Mouse (Mus musculus): ENCODE measurements around the gene Stn1. TPM values are rescaled to one million over a fixed set of nuclear protein-coding genes. Genes with fewer than 3 reads are reported as not detected.

The Stn1 gene
- polyA plus RNA-seq, 1 experiment from 2014 or later, result 44.2 TPM

- Histone ChIP-seq H3K27ac (peak overlapping the region; percentile 71), H3K4me3 (peak overlapping the region; percentile 56), H3K27me3 (no peaks in the 10 kb centered on the region), H3K9me3 (replicated peaks) (no peaks in the 10 kb centered on the region), H3K4me2 (replicated peaks) (peak overlapping the region; percentile 80), H3K4me1 (peaks cover 16% of the 10 kb centered on the region), H3K9ac (peak overlapping the region; percentile 69), H3K36me3 (peaks cover 9% of the 10 kb centered on the region)
- peak; percentile 98 for ATAC-seq (ENCODE audit: low FRiP score)
- 5% methylated on average over 39 of the region's 39 CpGs for WGBS
These were observed 597 bp downstream of the Stn1 start for GRCm38 (mm10) chr19:47536521-47537299.

DNA sequence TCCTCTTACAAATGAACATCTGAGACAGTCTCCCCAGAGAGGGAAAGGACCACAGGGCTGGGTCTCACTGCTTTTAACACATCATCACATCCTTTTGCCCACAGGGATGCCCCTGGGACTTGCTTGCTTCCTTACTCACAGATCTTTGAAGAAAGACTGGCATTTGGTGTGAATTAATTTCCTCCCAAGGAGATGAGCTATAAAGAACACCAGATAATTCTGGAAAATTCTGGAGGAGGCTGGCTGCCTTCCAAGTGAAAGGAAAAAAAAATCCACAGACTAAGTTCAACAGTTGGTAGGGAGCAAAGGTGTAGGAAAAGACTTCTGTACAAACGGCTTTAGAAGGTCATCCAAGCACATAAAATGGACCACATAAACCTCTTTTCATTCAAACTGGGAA, 3.2 kb downstream of the Stn1 start:
- Histone ChIP-seq H3K27me3 (no peaks in the 10 kb centered on the region), H3K4me3 (no peak overlapping the region), H3K36me3 (peaks cover 9% of the 10 kb centered on the region), H3K4me1 (peaks cover 19% of the 10 kb centered on the region), H3K4me2 (replicated peaks) (no peak overlapping the region), H3K9ac (no peak overlapping the region), H3K27ac (no peak overlapping the region), H3K9me3 (replicated peaks) (no peaks in the 10 kb centered on the region)
- no peak for ATAC-seq (ENCODE audit: low FRiP score)
- 85% methylated on average over 1 of the region's 1 CpGs for WGBS

- H3K27ac ChIP-seq, result no peak overlapping the region
- 85% methylated on average over 3 of the region's 3 CpGs for WGBS
- no peak overlapping the region for H3K4me3 ChIP-seq
- no peak for ATAC-seq (ENCODE audit: low FRiP score)
- H3K9me3 ChIP-seq (replicated peaks), result no peaks in the 10 kb centered on the region
- peaks cover 15% of the 10 kb centered on the region for H3K4me1 ChIP-seq
- H3K4me2 ChIP-seq (replicated peaks), result no peak overlapping the region
- no peaks in the 10 kb centered on the region for H3K27me3 ChIP-seq
- H3K36me3 ChIP-seq, result peaks cover 9% of the 10 kb centered on the region
- no peak overlapping the region for H3K9ac ChIP-seq
These were observed 4.9 kb downstream of the Stn1 start for GRCm38 (mm10) chr19:47532449-47532848.

DNA sequence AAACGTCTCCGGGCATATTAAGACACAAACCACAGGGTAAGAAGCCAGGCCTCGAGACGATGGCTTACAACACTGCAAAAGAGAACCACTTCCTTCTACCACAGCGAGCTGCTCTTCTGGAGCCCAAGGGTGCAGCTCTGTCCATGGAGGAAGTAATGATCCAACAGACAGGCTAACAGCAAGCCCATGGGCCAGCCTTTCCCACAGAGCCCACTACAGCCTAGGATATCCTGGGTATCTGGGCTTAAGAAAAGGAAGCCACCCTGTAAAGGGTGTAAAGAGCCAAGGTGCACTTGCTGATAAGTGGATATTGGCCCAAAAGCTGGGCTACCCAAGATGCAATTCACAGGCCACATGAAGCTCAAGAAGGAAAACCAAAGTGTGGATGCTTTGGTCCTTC, 6.0 kb downstream of the Stn1 start:
- peaks cover 12% of the 10 kb centered on the region for H3K36me3 ChIP-seq
- H3K9me3 ChIP-seq (replicated peaks), result no peaks in the 10 kb centered on the region
- H3K27ac ChIP-seq, result no peak overlapping the region
- 91% methylated on average over 5 of the region's 5 CpGs for WGBS
- H3K4me3 ChIP-seq, result no peak overlapping the region
- no peak for ATAC-seq (ENCODE audit: low FRiP score)
- H3K27me3 ChIP-seq, result no peaks in the 10 kb centered on the region
- no peak overlapping the region for H3K9ac ChIP-seq
- peaks cover 10% of the 10 kb centered on the region for H3K4me1 ChIP-seq
- no peak overlapping the region for H3K4me2 ChIP-seq (replicated peaks)

GRCm38 (mm10) chr19:47526239-47526986, 10.9 kb downstream of the Stn1 start:
- H3K36me3 ChIP-seq, result peaks cover 39% of the 10 kb centered on the region
- H3K4me2 ChIP-seq (replicated peaks), result no peak overlapping the region
- no peak overlapping the region for H3K4me3 ChIP-seq
- H3K9me3 ChIP-seq (replicated peaks), result no peaks in the 10 kb centered on the region
- 0 out of 2 replicates have a peak, but pooled peaks cover 3% of the 10 kb centered on the region for H3K4me1 ChIP-seq
- no peaks in the 10 kb centered on the region for H3K27me3 ChIP-seq
- no peak for ATAC-seq (ENCODE audit: low FRiP score)
- no peak overlapping the region for H3K27ac ChIP-seq
- 73% methylated on average over 21 of the region's 21 CpGs for WGBS
- H3K9ac ChIP-seq, result no peak overlapping the region

DNA sequence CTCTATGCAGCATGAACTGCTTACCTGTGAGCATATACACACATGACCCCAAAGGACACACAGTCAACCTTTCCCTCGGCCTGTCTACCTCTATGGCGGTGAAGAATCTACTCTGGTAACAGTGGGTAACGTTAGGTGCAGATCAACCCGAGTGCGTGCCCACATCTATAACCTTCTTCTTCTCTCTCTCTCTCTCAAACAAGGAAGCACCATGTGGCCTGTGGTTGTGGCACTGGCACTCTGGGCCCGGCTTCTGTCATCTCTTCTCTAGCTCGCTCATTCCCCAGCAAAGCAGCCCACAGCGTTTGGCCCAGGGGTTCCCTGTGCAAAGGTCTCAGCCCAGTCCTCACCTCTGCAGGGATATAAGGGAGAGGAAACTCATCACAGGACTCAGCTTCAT, 12.4 kb downstream of the Stn1 start:
- WGBS, result 90% methylated on average over 8 of the region's 8 CpGs
- H3K4me3 ChIP-seq, result no peak overlapping the region
- H3K4me1 ChIP-seq, result no peaks in the 10 kb centered on the region
- peaks cover 39% of the 10 kb centered on the region for H3K36me3 ChIP-seq
- H3K9me3 ChIP-seq (replicated peaks), result no peaks in the 10 kb centered on the region
- H3K27ac ChIP-seq, result no peak overlapping the region
- H3K4me2 ChIP-seq (replicated peaks), result no peak overlapping the region
- H3K9ac ChIP-seq, result no peak overlapping the region; the same call in 1 of the 2 replicates
- H3K27me3 ChIP-seq, result no peaks in the 10 kb centered on the region
- no peak for ATAC-seq (ENCODE audit: low FRiP score)

DNA sequence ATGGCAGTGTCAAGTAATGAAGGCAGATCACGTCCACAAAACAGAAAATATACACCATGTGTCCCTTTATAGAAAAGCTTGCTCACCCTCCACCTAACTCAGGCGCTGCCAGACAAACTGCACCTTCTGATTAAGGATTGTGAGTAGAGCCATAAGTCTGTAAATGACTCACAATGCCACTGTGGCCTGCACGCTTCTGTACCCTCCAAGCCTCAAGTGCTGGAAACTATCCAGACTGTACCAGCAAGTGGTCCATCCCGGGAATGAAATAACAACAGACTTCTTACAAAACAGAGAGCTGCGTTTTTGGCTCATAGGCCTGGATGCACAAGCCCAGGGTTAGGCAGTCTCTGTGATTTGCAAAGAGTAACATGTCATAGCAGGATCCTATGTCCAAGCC, 15.9 kb downstream of the Stn1 start:
- no peak for ATAC-seq (ENCODE audit: low FRiP score)
- H3K4me1 ChIP-seq, result no peaks in the 10 kb centered on the region
- H3K4me2 ChIP-seq (replicated peaks), result no peak overlapping the region
- WGBS, result 90% methylated on average over 5 of the region's 5 CpGs
- peaks cover 37% of the 10 kb centered on the region for H3K36me3 ChIP-seq
- H3K9me3 ChIP-seq (replicated peaks), result no peaks in the 10 kb centered on the region
- H3K9ac ChIP-seq, result 0 out of 2 replicates have a peak overlapping the region, but pooled peaks have one; percentile 13
- no peaks in the 10 kb centered on the region for H3K27me3 ChIP-seq
- H3K27ac ChIP-seq, result no peak overlapping the region
- no peak overlapping the region for H3K4me3 ChIP-seq

DNA sequence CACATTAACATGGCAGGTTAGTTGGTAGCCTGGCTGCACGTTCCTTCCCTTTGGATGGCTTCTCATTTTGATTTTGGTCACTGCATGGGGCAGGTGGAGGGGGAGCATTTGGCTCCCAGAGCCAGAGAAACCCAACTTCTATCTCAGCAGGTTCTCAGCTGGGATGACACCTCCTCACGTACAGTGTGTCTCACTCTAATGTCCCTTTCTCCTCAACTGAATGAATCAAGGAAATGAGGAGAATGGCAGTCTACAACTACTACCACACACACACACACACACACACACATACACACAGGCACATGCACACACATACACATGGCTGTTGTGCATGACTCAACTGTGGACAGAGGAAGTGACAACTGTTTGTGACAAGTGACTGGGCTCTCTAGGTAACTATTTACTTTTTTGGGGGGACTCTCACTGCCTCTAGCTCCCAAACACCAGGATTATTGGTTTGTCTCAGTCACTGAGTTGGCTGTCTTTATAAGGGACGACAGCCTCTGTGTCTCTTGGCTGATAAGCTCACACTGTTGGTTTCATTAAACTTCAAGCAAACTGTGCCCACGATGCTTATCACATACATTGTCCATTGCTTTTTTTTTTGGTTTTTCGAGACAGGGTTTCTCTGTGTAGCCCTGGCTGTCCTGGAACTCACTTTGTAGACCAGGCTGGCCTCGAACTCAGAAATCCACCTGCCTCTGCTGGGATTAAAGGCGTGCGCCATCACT, 18.0 kb downstream of the Stn1 start:
- H3K27me3 ChIP-seq, result no peaks in the 10 kb centered on the region
- WGBS, result 91% methylated on average over 8 of the region's 8 CpGs
- H3K27ac ChIP-seq, result no peak overlapping the region
- H3K4me2 ChIP-seq (replicated peaks), result no peak overlapping the region
- no peak for ATAC-seq (ENCODE audit: low FRiP score)
- no peak overlapping the region for H3K4me3 ChIP-seq
- H3K9ac ChIP-seq, result no peak overlapping the region
- no peaks in the 10 kb centered on the region for H3K4me1 ChIP-seq
- H3K36me3 ChIP-seq, result peaks cover 48% of the 10 kb centered on the region
- no peaks in the 10 kb centered on the region for H3K9me3 ChIP-seq (replicated peaks)

- peaks cover 46% of the 10 kb centered on the region for H3K36me3 ChIP-seq
- no peak for ATAC-seq (ENCODE audit: low FRiP score)
- no peak overlapping the region for H3K27ac ChIP-seq
- WGBS, result 78% methylated on average over 24 of the region's 24 CpGs
- H3K4me1 ChIP-seq, result no peaks in the 10 kb centered on the region
- H3K4me2 ChIP-seq (replicated peaks), result no peak overlapping the region
- no peaks in the 10 kb centered on the region for H3K9me3 ChIP-seq (replicated peaks)
- H3K9ac ChIP-seq, result no peak overlapping the region
- no peaks in the 10 kb centered on the region for H3K27me3 ChIP-seq
- no peak overlapping the region for H3K4me3 ChIP-seq
These were observed 18.7 kb downstream of the Stn1 start for GRCm38 (mm10) chr19:47518475-47519162.

DNA sequence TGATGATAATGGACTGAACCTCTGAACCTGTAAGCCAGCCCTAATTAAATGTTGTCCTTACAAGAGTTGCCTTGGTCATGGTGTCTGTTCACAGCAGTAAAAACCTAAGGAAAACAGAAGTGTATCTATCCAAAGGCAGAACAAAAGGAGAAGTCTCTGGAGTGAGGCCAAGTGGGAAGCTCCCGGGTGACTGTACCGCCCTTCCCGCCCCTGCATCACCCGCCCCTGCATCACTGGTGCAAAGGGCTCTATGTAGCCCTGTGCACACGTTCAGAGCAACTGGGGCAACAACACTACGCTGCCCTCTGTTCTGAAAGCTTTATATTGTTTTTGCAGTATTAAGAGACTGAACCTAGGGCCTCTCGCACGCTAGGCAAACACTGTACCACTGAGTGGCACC, 19.7 kb downstream of the Stn1 start:
- H3K9me3 ChIP-seq (replicated peaks), result no peaks in the 10 kb centered on the region
- H3K36me3 ChIP-seq, result peaks cover 41% of the 10 kb centered on the region
- H3K27ac ChIP-seq, result no peak overlapping the region
- no peaks in the 10 kb centered on the region for H3K27me3 ChIP-seq
- H3K9ac ChIP-seq, result no peak overlapping the region
- H3K4me3 ChIP-seq, result no peak overlapping the region
- no peak overlapping the region for H3K4me2 ChIP-seq (replicated peaks)
- 0 out of 2 replicates have a peak, but pooled peaks have one; percentile 16 for ATAC-seq (ENCODE audit: low FRiP score)
- no peaks in the 10 kb centered on the region for H3K4me1 ChIP-seq
- 75% methylated on average over 8 of the region's 8 CpGs for WGBS

- Histone ChIP-seq H3K27ac (no peak overlapping the region), H3K36me3 (peaks cover 34% of the 10 kb centered on the region), H3K9me3 (replicated peaks) (no peaks in the 10 kb centered on the region), H3K9ac (no peak overlapping the region), H3K4me3 (no peak overlapping the region), H3K4me2 (replicated peaks) (no peak overlapping the region), H3K4me1 (no peaks in the 10 kb centered on the region), H3K27me3 (no peaks in the 10 kb centered on the region)
- WGBS, result 92% methylated on average over 12 of the region's 12 CpGs
- no peak for ATAC-seq (ENCODE audit: low FRiP score)
These were observed 20.4 kb downstream of the Stn1 start for GRCm38 (mm10) chr19:47516879-47517278.

DNA sequence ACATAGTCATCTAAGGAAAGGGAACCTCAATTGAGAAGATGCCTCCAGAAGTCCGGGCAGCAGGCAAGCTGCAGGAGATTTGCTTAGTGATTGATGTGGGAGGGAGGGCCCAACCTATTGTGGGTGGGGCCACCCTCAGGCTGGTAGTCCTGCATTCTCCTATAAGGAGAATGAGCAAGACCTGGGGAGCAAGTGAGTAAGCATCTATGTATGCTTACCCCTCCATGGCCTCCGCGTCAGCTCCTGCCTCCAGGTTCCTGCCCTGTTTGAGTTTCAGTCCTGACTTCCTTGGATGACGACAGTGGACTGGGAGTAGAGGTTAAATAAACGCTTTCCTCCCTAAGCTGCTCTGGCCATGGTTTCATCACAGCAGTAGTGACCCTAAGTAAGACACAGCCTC, 22.2 kb downstream of the Stn1 start:
- WGBS, result 79% methylated on average over 5 of the region's 5 CpGs
- Histone ChIP-seq H3K4me1 (peaks cover 13% of the 10 kb centered on the region), H3K36me3 (peaks cover 29% of the 10 kb centered on the region), H3K27ac (no peak overlapping the region), H3K9me3 (replicated peaks) (no peaks in the 10 kb centered on the region), H3K4me2 (replicated peaks) (no peak overlapping the region), H3K4me3 (no peak overlapping the region), H3K27me3 (no peaks in the 10 kb centered on the region), H3K9ac (no peak overlapping the region)
- ATAC-seq (ENCODE audit: low FRiP score), result no peak

Measured in hindbrain, embryonic 12.5 days (tissue).